Mouse (Mus musculus): ENCODE data around the gene Kpna7. TPM values are rescaled to one million over a fixed set of nuclear protein-coding genes. Genes with fewer than 3 reads are reported as not detected.
A peak's percentile ranks its signal among the peaks of the same experiment; 100 is the strongest.

Gene Kpna7
- polyA plus RNA-seq, 1 experiment from 2014 or later = not detected

DNA sequence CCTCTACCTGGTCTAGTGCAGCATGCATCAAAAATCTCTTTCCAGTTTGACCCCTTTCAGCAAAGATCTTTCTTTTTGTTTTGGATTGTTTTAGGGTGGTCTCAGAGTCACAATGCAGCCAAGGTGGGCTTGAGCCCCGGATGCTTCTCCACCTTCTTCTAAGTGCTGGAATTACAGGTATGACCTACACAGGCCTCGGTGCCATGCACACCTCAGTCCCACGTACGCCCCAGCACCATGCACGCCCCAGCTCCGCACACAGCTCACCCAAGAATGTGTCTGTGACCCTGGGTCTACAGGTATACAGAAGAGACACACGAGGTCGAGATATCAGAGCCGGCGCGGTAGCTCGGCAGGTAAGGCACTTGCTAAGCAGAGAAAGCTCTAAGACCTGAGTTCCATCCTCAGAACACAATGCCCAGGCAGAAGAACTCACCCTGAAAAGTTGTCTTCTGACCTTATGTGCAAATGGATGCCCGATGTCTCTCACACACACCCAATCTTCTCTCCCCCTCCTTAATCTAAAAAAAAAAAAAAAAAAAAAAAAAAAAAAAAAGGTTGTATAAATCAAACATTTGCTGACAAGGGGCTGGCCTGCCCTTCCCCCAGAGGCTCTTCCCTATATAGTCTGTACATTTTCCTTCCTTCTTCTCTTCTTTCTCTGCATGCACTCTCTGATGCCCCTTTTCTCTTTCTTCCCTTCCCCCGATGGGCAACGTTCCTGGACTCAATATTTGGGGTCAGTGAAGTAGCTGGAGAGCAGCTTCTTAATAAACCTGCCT, 74.8 kb downstream of the Kpna7 start:
- H3K27ac ChIP-seq (replicated peaks) = no peak overlapping the region
- H3K27me3 ChIP-seq = no peaks in the 10 kb centered on the region
- H3K9me3 ChIP-seq = no peaks in the 10 kb centered on the region
- no peaks in the 10 kb centered on the region for H3K4me1 ChIP-seq (replicated peaks)
- H3K4me3 ChIP-seq = no peak overlapping the region
- ATAC-seq (ENCODE audit: low FRiP score, low read depth) = no peak
- H3K36me3 ChIP-seq = no peaks in the 10 kb centered on the region
- H3K4me2 ChIP-seq = no peak overlapping the region
- 93% methylated on average over 15 of the region's 15 CpGs for WGBS
- no peak overlapping the region for H3K9ac ChIP-seq

DNA sequence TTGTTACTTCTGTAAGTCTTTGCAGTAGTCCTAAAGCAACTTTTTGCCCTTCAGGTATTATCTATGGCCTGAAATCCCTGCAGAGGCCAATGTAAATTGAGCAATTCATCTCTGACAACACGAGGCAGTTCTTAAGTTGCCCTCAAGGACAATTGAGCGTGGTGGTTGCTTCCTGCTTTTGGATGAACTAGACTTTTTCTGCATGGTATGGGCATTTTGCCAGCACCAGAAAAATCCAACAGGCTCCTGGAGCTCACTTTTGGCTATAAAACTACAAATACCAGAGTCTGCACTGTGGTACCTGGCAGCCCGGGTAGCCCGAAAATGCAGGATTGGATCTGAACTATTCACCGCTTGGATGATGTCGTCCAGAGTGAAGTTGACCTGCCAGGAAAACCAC, 78.2 kb downstream of the Kpna7 start:
- Histone ChIP-seq H3K4me2 (no peak overlapping the region), H3K36me3 (no peaks in the 10 kb centered on the region), H3K9ac (no peak overlapping the region), H3K27me3 (no peaks in the 10 kb centered on the region), H3K4me1 (replicated peaks) (no peaks in the 10 kb centered on the region), H3K9me3 (no peaks in the 10 kb centered on the region), H3K4me3 (no peak overlapping the region), H3K27ac (replicated peaks) (no peak overlapping the region)
- no peak for ATAC-seq (ENCODE audit: low FRiP score, low read depth)
- WGBS = 80% methylated on average over 6 of the region's 6 CpGs

DNA sequence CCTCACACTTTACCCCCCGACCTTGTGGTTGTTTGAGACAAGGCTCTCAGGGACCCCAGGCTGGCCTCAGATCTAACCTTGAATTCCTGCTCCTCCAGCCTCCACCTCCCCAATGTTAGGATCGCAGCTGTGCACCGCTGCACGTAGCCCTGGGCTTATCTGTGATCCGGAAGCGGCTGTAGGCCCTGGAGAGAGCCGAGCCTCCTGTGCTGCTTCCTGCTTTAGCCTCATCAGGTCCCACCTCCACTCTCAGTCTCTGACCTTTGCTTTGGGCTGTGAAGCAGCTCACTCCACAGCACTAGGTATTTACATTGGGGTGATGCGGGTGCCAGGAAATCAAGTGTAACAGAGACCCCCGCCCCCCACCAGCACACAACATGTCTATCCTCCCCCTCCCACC, 79.3 kb downstream of the Kpna7 start:
- Histone ChIP-seq H3K27me3 (no peaks in the 10 kb centered on the region), H3K4me1 (replicated peaks) (no peaks in the 10 kb centered on the region), H3K9ac (no peak overlapping the region), H3K4me3 (no peak overlapping the region), H3K9me3 (no peaks in the 10 kb centered on the region), H3K4me2 (no peak overlapping the region), H3K27ac (replicated peaks) (no peak overlapping the region), H3K36me3 (no peaks in the 10 kb centered on the region)
- no peak for ATAC-seq (ENCODE audit: low FRiP score, low read depth)
- 83% methylated on average over 9 of the region's 9 CpGs for WGBS

DNA sequence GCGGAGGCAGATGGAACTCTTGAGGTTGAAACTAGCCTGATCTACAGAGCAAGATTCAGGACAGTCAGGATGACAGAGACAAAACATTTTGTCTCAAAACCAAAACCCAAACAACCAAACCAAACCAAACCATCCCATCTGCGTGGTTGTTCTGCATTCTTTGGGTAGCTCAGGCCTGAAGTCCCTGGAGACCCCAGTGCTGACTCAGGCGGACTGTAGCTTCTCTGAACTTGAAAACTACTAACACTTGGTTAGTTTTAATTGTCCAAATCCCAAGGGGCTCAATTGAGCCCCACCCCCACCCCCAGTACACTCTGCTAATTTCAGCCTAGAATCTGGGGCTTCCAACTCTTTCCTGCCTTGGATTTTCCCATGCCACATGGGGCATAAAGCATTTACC, 80.5 kb downstream of the Kpna7 start:
- H3K27me3 ChIP-seq = no peaks in the 10 kb centered on the region
- H3K27ac ChIP-seq (replicated peaks) = no peak overlapping the region
- no peak overlapping the region for H3K4me2 ChIP-seq
- H3K36me3 ChIP-seq = no peaks in the 10 kb centered on the region
- ATAC-seq (ENCODE audit: low FRiP score, low read depth) = no peak
- H3K9me3 ChIP-seq = no peaks in the 10 kb centered on the region
- H3K9ac ChIP-seq = no peak overlapping the region
- 81% methylated on average over 3 of the region's 3 CpGs for WGBS
- H3K4me1 ChIP-seq (replicated peaks) = no peaks in the 10 kb centered on the region
- H3K4me3 ChIP-seq = no peak overlapping the region

DNA sequence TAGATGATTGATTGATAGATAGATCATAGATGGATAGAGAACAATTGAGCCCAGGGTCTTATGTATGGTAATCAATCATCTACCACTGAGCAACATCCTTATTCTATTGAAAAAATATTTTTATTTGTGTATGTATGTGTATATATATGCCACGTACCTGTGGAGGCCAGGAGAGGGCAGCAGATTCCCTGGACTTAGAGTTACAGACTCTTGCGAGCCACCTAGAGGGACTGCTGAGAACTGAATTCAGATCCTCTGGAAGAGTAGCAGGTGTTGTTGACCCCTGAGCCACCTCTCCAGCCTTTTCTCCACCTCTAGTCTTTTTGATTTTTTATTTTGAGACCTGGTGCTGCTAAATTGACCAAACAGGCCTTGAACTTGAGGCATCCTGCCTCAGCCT, 85.3 kb downstream of the Kpna7 start:
- 32% methylated on average over 2 of the region's 2 CpGs for WGBS
- Histone ChIP-seq H3K4me1 (replicated peaks) (no peaks in the 10 kb centered on the region), H3K4me2 (no peak overlapping the region), H3K9ac (no peak overlapping the region), H3K27me3 (no peaks in the 10 kb centered on the region), H3K9me3 (no peaks in the 10 kb centered on the region), H3K36me3 (no peaks in the 10 kb centered on the region), H3K27ac (replicated peaks) (no peak overlapping the region), H3K4me3 (no peak overlapping the region)
- ATAC-seq (ENCODE audit: low FRiP score, low read depth) = no peak

DNA sequence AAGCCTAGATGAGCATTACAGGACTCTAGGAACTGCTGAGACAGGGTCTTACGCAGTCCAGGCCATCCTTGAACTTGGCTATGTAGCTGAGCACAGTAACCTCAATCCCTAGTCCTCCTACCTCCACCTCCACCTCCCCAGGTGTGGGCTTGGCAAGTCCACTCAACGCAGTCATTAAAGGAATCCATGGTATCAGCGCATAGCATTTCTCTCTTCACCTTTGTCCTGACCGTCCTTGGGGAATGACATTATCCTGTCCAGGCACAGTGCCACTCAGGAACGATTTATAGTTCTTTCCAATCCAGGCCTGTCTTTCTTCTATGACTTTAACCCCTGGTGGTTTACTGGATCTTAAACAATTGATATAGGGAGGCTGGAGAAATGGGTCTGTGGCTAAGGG, 93.3 kb downstream of the Kpna7 start:
- Histone ChIP-seq H3K9ac (no peak overlapping the region), H3K36me3 (no peaks in the 10 kb centered on the region), H3K27me3 (no peaks in the 10 kb centered on the region), H3K4me2 (no peak overlapping the region), H3K4me3 (no peak overlapping the region), H3K27ac (replicated peaks) (no peak overlapping the region), H3K9me3 (no peaks in the 10 kb centered on the region), H3K4me1 (replicated peaks) (no peaks in the 10 kb centered on the region)
- no peak for ATAC-seq (ENCODE audit: low FRiP score, low read depth)
- 74% methylated on average over 5 of the region's 5 CpGs for WGBS

DNA sequence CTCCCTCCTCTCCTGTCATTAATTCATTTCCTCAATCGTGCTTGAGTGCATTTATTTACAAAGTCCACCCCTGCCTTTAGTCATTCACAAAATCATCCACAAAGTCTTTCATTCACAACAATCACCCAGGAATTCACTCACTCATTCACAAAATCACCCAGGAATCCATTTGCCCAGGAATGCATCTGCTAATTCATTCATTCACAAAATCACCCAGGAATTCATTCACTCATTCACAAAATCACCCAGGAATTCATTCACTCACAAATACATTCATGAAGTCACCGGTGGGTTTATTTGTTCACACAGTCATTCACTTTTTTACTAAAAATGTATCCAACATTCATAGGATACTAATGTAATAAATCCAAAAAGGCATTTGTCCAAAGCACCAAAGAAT, 93.8 kb downstream of the Kpna7 start:
- H3K36me3 ChIP-seq = no peaks in the 10 kb centered on the region
- no peak for ATAC-seq (ENCODE audit: low FRiP score, low read depth)
- H3K4me1 ChIP-seq (replicated peaks) = no peaks in the 10 kb centered on the region
- WGBS = 46% methylated on average over 2 of the region's 2 CpGs
- no peak overlapping the region for H3K4me2 ChIP-seq
- H3K4me3 ChIP-seq = no peak overlapping the region
- H3K9ac ChIP-seq = no peak overlapping the region
- H3K27ac ChIP-seq (replicated peaks) = no peak overlapping the region
- H3K27me3 ChIP-seq = no peaks in the 10 kb centered on the region
- H3K9me3 ChIP-seq = no peaks in the 10 kb centered on the region

DNA sequence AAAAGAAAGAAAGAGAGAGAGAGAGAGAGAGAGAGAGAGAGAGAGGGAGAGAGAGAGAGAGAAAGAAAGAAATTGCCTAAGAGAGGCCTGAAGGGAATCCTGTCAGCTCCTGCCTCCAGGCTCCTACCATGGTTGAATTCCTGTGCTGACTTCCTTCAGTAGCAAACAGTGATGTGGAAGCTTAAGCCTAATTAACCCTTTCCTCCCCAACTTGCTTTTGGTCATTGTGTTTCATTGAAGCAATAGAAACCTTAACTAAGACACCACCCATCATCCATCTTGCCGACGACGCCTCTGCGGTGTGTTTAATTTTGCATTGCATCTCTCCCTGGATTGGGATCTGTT, 94.8 kb downstream of the Kpna7 start:
- Histone ChIP-seq H3K9me3 (no peaks in the 10 kb centered on the region), H3K4me3 (no peak overlapping the region), H3K27me3 (no peaks in the 10 kb centered on the region), H3K36me3 (no peaks in the 10 kb centered on the region), H3K27ac (replicated peaks) (no peak overlapping the region), H3K4me1 (replicated peaks) (no peaks in the 10 kb centered on the region), H3K4me2 (no peak overlapping the region), H3K9ac (no peak overlapping the region)
- 0 out of 2 replicates have a peak, but pooled peaks have one; percentile 15 for ATAC-seq (ENCODE audit: low FRiP score, low read depth)
- 90% methylated on average over 4 of the region's 4 CpGs for WGBS

DNA sequence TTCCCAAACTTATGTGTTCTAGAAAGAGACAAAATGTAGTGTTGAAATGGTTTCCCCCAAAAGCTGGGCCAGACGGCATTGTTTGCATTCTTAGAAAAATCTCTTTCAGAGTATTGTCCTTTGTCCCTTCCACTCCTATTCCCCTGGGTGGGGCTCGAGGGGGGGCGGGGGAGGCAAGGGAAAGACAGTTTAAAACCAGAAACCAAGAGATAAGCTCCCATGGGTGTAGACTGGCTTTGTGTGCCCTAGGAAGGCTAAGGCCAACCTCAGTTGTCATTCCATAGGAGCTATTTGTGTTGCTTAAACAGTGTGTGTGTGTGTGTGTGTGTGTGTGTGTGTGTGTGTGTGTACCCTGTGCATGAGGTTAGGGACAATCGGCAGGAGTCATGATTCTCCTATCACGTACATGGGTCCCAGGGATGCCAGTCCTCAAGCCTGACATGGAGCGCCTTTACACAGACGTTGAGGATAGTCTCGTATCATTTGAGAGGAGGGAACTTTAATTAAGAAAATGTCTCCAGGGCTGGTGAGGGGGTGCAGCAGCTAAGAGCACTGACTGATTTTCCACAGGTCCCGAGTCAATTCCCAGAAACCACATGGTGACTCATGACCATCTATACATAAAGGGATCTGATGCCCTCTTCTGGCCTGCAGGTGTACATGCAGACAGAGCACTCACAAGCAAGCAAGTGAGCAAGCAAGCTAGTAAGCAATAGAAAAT, 95.3 kb downstream of the Kpna7 start:
- no peak overlapping the region for H3K27ac ChIP-seq (replicated peaks)
- H3K4me1 ChIP-seq (replicated peaks) = no peaks in the 10 kb centered on the region
- H3K9ac ChIP-seq = no peak overlapping the region
- ATAC-seq (ENCODE audit: low FRiP score, low read depth) = peak; percentile 56; the same call in 1 of the 2 replicates
- H3K9me3 ChIP-seq = no peaks in the 10 kb centered on the region
- no peaks in the 10 kb centered on the region for H3K27me3 ChIP-seq
- no peak overlapping the region for H3K4me2 ChIP-seq
- H3K36me3 ChIP-seq = no peaks in the 10 kb centered on the region
- no peak overlapping the region for H3K4me3 ChIP-seq
- 56% methylated on average over 9 of the region's 9 CpGs for WGBS

DNA sequence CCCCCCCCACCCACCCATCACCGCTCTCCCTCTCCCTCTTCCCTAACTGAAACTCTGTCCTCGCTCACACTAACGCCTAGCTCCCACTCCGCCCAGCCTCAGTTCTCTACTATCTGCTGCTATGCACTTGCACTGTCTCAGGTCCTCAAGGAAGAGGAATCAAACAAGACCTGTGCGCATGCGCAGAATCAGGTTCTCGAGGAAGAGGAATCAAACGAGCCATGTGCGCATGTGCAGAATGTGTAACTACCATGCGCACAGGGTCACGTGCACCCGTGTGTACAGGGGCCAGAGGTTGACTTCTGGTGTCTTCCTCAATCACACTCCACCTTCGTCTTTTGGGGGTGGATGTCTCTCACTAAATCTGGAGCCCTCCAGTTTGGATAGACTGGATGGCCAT, 96.3 kb downstream of the Kpna7 start:
- Histone ChIP-seq H3K4me3 (no peak overlapping the region), H3K4me1 (replicated peaks) (no peaks in the 10 kb centered on the region), H3K9me3 (no peaks in the 10 kb centered on the region), H3K27ac (replicated peaks) (no peak overlapping the region), H3K36me3 (no peaks in the 10 kb centered on the region), H3K27me3 (no peaks in the 10 kb centered on the region), H3K9ac (no peak overlapping the region), H3K4me2 (no peak overlapping the region)
- WGBS = 92% methylated on average over 13 of the region's 13 CpGs
- ATAC-seq (ENCODE audit: low FRiP score, low read depth) = no peak

DNA sequence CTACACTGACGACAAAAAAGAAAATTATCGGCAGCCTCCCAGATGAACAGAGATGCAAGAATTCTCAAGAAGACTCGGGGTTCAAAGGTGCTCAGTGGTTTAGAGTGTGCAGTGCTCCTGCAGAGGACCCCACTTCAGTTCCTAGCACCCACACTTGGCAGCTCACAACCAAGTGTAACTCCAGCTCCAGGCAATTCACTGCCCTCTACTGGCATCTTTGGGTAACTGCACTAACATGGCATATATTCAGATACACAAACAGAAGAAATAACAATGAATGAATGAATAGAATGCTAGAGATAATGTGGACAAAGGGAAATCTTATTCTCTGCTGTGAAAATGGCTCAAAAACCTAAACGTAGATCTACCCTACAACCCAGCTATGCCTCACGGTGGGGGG, 99.0 kb downstream of the Kpna7 start:
- ATAC-seq (ENCODE audit: low FRiP score, low read depth) = no peak

DNA sequence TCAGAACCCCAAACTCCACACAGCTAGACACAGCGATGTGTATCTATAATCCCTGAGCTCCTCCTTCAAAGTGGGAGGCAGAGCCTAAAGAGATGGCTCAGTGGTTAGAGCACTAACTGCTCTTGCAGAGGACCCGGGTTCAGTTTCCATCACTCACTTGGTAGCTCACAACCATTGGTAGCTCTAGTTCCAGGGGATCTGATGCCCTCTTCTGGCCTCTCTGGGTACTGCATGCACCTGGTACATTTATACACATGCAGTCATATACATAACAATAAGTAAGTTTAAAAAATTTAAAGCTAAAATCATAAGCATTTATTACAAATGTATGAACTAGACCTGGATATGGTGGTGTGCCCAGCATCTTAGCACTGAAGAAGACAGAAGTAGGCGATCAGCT, 100.6 kb downstream of the Kpna7 start:
- whole genome bisulfite sequencing = 92% methylated on average over 3 of the region's 3 CpGs

More for the DNA sequence above, 99.0 kb downstream of the Kpna7 start:
- WGBS = 97% methylated on average over 5 of the region's 5 CpGs
- no peak overlapping the region for H3K4me2 ChIP-seq
- H3K9me3 ChIP-seq = no peaks in the 10 kb centered on the region
- H3K9ac ChIP-seq = no peak overlapping the region
- no peaks in the 10 kb centered on the region for H3K4me1 ChIP-seq (replicated peaks)
- H3K36me3 ChIP-seq = no peaks in the 10 kb centered on the region
- no peak overlapping the region for H3K4me3 ChIP-seq
- H3K27ac ChIP-seq (replicated peaks) = no peak overlapping the region
- no peaks in the 10 kb centered on the region for H3K27me3 ChIP-seq

More for the DNA sequence above, 100.6 kb downstream of the Kpna7 start:
- H3K27me3 ChIP-seq = no peaks in the 10 kb centered on the region
- H3K9me3 ChIP-seq = no peaks in the 10 kb centered on the region
- no peak overlapping the region for H3K9ac ChIP-seq
- no peak for ATAC-seq (ENCODE audit: low FRiP score, low read depth)
- H3K4me2 ChIP-seq = no peak overlapping the region
- no peaks in the 10 kb centered on the region for H3K4me1 ChIP-seq (replicated peaks)
- H3K4me3 ChIP-seq = no peak overlapping the region
- no peak overlapping the region for H3K27ac ChIP-seq (replicated peaks)
- no peaks in the 10 kb centered on the region for H3K36me3 ChIP-seq

Data from hindbrain, embryonic 15.5 days (tissue).